Mouse (Mus musculus): ENCODE results near the gene Hsd17b14.
A peak's percentile ranks its signal among the peaks of the same experiment; 100 is the strongest.

Hsd17b14 gene

GRCm38 (mm10) chr7:45567780-45568516, 13.3 kb downstream of the Hsd17b14 start:
- DNase-seq, result peak; percentile 88

- DNase-seq, result no peak
Observed at GRCm38 (mm10) chr7:45568601-45569473, 14.1 kb downstream of the Hsd17b14 start.

GRCm38 (mm10) chr7:45570103-45570741, 15.5 kb downstream of the Hsd17b14 start, which contains the start of gene Bcat2:
Bcat2 (plus strand) TSS chr7:45570153.
- peak; percentile 71 for DNase-seq

- DNase-seq, result no peak
Observed at GRCm38 (mm10) chr7:45571966-45572365, 17.3 kb downstream of the Hsd17b14 start.

GRCm38 (mm10) chr7:45573954-45574353, 19.3 kb downstream of the Hsd17b14 start:
- no peak for DNase-seq

- no peak for DNase-seq
Observed at GRCm38 (mm10) chr7:45574472-45575379, 20.0 kb downstream of the Hsd17b14 start.

- DNase-seq, result no peak
Observed at GRCm38 (mm10) chr7:45585923-45586322, 31.2 kb downstream of the Hsd17b14 start.

- no peak for DNase-seq
Observed at GRCm38 (mm10) chr7:45587631-45588592, 33.2 kb downstream of the Hsd17b14 start.

- DNase-seq, result peak; percentile 93
Observed at GRCm38 (mm10) chr7:45589173-45589572, 34.5 kb downstream of the Hsd17b14 start.

GRCm38 (mm10) chr7:45589898-45590297, 35.2 kb downstream of the Hsd17b14 start:
- no peak for DNase-seq

GRCm38 (mm10) chr7:45590874-45591273, 36.2 kb downstream of the Hsd17b14 start:
- no peak for DNase-seq

GRCm38 (mm10) chr7:45591880-45592279, 37.2 kb downstream of the Hsd17b14 start:
- no peak for DNase-seq

GRCm38 (mm10) chr7:45593118-45593815, 38.6 kb downstream of the Hsd17b14 start:
- DNase-seq, result peak; percentile 67

- DNase-seq, result no peak
Observed at GRCm38 (mm10) chr7:45595176-45595575, 40.5 kb downstream of the Hsd17b14 start.

- DNase-seq, result no peak
Observed at GRCm38 (mm10) chr7:45596107-45596506, 41.4 kb downstream of the Hsd17b14 start.

GRCm38 (mm10) chr7:45597013-45597412, 42.3 kb downstream of the Hsd17b14 start:
- DNase-seq, result no peak

GRCm38 (mm10) chr7:45597527-45597926, 42.8 kb downstream of the Hsd17b14 start:
- no peak for DNase-seq

- DNase-seq, result no peak
Observed at GRCm38 (mm10) chr7:45598960-45599879, 44.5 kb downstream of the Hsd17b14 start.

GRCm38 (mm10) chr7:45605704-45606289, 51.1 kb downstream of the Hsd17b14 start:
- no peak for DNase-seq
